Mouse (Mus musculus) thymus, postnatal 14 days (tissue): ENCODE data around the gene Cnot8.
"Not testable (repeated sequence)": the region's sequence is repeated elsewhere in the genome, so short reads cannot be mapped to it uniquely, and the experiment has no call there.

Experiments
- DNase-seq: peaks from one replicate; pipeline ENCODE4 v3.0.0; 2021

Gene Cnot8

DNA sequence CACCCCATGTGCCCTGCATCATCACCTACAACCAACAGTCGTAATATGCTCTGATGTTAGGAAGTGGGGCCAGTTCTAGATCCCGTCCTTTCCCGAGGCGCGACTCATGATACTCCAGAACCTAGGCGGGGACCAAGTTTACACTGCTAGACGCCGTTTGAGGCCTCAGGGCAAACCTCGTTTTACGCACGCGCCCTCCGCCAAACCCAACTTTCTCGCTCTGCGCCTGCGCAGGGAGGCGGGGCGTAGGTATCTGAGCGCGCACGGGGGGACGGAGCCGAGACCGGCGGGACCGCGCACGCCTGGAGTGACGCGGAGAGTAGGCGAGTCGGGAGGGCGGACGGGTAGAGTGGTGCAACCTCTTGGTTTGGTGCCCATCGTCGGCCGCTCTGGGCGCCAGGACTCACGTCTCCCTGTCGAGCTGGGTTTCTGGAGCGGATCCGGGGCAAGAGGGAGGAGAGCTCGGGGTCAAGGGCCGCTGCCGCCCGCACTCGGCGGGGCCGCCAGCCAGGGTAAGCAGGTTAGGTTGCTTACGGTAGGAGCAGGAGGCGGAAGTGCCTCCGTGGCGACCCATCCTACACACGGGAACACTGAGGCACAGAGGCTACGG, at the start of gene Cnot8:
TSS of gene Cnot8 (plus strand) at position 457 of the 610 bp plus-strand sequence.
- peak; percentile 99 for DNase-seq

DNA sequence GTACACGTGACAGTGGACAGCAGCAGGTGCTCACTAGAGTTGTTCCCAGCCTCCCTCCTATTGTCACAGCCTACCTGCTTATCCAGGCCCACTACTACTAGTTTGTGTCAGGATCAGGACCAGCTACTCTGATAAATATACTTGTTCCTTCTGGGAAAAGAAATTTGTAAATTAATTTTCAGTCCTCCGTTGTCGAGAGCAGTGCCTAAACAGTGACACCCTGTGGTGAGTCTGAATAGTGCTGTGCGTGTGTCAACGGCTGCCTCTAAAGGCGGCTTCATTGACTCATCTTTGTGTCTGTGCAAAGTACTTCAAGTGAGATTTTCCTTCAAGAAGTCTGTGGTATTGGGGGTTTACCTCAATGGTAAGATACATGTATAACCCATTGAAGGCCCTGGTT, 46.5 kb upstream of the Cnot8 start:
- peak; percentile 52 for DNase-seq

DNA sequence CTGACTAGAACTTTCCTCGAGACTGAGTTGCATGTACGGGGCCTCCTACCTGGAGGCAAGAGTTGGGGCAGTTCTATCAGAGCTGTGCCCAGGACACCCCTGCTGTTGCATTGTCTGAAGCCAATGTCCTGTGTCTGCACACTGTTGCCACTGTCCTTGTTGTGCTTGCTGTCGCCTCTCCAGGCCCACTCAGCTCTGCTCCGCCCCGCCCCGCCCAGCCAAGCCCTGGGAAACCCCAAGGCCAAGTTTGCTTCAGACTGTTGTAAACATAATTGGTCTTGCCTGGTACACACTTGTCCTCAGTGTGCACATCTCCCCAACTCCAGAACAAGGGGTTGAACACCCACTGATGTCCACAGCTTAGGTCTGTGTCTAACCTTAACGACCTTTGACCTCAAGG, 44.2 kb upstream of the Cnot8 start:
- DNase-seq, result not testable (repeated sequence)

DNA sequence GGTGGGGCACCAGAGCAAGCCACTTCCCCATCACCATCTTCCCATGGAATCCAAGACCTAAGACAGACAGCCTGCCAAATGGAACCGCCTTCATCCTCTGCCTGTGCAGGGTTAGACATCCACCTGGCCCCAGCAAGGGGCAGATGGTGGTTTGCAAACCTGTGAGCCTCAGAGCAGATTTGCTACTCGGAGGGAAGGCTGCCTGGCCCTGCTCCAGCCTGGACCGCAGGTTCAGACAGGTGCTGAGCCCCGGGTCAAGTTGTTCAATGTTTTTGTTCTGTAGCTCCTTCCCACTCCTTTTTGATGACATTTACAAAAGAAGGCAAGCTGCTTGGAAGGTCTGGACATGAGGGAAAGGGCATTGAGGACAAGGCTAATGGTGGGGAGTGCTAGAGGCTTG, 42.7 kb upstream of the Cnot8 start:
- not testable (repeated sequence) for DNase-seq

DNA sequence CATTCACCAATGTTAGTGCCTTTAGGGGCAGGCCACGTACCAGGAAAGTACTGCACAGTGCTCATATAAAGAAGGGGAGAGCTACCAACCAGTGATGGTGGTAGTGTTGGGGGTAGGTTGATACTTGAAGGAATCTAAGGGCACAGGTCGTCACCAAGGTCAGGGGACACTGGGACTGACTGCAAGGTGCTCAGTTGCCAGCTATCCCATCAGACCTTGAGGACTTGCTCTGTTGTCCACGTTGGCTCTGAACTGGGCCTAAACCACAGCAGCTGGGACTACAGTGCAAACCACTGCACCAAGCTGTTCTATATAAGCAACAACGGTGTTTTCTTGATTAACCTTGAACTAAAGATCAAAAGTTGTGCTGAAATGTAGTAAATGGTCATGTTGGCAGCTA, 41.4 kb upstream of the Cnot8 start:
- no peak for DNase-seq

DNA sequence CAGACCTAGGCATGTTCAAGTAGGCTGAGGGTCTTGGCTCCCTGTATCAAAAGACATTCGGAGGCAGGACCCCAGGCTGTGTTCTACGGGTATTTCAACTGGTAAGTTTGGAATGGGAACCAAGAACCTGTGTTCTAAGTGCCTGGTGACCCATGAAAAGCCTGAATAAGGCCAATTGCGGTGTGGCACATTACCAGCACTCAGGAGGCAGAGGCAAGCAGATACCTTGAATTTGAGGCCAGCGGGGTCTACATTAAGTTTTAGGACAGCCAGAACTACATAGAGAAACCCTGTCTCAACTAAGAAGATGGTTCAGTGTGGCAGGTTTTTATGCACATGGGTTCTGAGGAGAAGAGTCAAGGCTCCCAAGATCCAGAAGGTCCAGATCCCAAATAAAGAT, 38.9 kb upstream of the Cnot8 start:
- DNase-seq, result no peak

DNA sequence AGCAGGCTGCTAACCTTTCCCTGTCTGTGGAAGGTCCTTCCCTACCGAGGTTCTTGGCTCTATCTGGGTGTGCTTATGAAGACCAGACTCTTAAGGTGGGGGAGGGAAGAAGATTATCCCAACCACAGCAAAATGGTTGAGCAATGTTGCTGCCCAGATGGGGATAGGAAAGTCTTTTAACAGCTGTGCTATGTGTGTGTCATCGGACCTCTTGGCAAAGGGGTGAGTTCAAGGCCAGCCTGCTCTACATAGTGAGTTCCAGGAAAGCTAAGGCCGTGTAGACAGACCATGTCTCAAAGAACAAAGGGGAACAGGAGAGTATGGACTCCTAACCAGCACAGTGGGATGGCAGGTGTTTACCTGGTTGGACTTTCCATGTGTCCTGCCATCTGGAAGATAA, 31.0 kb upstream of the Cnot8 start:
- no peak for DNase-seq

DNA sequence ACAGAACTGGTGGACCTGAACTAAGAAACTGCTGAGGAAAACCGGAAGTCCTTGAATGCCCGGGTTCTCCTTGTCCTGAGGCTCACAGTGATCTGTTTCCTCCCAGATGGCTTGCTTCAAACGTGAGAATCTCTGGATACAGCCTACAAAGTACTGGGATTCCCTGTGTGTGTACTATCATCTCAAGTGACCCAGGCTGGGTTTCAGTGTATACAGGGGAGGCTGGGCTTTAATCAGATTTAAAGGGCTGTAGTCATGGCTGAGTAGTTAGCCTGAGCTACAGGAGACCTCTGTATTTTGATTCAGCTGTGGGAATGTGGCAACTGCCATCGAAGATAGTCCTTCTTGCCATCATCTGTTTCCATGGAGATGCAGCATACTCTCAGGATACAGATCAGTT, 26.7 kb upstream of the Cnot8 start:
- no peak for DNase-seq

DNA sequence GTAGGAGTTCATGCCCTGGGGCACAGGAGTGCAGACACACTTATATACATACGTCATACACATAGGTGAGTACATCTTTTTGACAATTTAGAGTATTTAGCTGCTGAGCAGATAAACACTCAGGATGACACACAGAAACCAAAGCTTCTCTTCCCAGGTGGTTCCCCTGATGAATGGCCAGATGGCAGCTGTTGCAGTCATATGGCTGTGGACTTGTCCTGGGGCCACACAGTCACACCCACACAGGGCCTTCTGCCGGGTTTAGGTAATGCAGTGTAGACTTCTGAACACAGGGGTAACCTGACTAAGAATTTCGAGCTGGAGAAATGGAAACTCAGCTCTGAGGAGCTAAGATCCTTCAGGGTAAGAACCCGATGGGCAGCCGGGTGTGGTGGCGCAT, 22.2 kb upstream of the Cnot8 start:
- no peak for DNase-seq

DNA sequence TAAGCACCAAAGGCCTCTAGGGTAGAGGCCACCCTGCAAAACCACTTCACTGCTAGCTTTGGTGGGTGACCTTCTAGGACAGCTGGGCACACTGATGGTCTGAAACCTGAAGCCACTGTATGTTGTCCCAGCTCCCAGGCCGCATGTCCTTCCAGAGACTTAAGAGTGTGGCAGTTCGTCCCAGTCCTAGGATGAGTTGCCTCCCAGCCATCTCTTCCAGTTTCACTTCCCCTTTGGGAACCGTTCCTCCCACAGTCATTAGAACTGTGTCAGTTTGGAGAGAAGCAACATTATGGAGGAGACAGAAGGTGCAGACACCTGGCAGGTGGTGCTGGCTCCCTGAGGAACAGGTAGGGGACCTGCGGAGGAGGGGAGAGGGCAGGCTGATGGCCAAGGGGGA, 11.4 kb upstream of the Cnot8 start:
- no peak for DNase-seq

DNA sequence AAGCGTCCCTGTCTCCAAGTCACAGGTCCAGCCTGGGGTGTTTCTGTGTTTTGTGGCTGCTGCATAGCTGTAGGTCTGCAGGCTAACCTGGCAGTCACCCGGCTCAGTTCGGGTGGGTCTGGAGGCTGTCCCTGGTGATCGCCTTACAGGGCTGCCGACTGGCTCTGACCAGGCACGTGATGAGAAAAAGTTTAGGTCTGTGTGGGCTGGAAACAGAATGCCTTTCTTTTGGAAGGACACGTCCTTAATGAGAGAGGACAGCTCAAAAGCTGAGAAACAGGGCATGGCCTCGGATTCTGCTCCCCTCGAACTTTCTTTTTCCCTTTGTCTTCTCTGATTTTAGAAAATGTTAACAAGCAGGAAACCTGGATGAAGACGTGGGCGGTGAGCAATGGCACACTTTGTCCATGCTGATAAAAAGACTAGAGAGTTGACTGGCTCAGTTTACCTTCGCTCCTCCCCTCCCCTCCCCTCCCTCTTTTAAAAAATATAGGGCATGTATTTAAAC, 10.9 kb upstream of the Cnot8 start, which contains the start of gene Gm12248:
TSS of gene Gm12248 (minus strand) at position 114 of the 508 bp plus-strand sequence.
- DNase-seq, result no peak

DNA sequence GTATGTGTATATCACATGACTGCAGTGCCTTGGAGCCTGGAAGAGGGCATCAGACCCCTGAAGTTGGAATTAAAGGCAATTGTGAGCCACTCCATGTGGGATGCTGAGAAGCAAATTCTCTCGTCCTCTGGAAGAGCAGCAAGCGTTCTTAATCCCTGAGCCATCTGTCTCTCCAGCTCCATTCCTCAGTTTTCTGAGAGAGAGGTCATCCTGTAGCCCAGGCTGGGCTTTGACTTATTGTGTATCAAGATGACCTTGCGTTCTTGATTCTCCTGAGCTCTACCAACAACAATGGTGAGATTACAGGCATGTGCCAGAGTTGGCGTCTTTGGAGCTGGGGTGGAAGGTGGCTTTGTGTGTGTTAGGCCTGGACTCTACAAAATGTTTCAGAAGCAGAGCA, 9.2 kb upstream of the Cnot8 start:
- DNase-seq, result no peak

DNA sequence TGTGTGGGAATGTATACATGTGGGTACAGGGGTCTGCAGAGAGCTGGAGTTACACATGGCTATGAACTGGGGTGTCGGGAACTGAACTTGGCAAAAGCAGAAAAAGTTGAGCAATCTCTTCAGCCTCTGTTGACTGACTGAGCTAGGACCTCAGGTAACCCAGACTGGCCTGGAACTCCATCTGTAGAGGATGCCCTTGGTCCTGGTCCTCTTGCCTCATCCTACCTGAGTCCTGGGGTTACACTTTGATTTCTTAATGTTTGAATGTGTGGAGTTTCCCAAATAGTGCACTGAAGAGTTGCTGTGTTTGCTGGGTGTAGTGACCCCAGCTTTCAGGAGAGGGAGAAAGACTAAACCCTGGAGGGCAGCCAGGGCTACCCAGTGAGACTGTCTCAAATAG, 8.4 kb upstream of the Cnot8 start:
- no peak for DNase-seq

DNA sequence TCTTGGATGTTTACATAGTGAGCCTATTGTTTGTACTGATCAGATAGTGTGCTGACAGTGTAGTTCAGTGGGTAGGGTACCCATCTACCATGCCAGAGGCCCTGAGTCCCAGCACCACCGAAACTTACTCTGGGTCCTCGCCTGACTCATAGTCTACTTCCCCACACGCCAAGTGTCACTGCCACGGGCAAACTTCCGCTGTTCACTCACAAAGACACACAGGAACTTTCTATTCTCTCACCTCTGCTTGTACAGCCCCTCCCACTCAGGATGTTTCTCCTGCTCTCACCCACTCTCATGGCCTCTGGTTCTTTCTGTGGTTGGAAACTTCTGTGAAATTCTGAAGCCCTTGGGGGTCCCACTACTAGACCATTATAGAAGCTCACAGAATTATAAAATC, 7.8 kb upstream of the Cnot8 start:
- DNase-seq, result peak; percentile 77

DNA sequence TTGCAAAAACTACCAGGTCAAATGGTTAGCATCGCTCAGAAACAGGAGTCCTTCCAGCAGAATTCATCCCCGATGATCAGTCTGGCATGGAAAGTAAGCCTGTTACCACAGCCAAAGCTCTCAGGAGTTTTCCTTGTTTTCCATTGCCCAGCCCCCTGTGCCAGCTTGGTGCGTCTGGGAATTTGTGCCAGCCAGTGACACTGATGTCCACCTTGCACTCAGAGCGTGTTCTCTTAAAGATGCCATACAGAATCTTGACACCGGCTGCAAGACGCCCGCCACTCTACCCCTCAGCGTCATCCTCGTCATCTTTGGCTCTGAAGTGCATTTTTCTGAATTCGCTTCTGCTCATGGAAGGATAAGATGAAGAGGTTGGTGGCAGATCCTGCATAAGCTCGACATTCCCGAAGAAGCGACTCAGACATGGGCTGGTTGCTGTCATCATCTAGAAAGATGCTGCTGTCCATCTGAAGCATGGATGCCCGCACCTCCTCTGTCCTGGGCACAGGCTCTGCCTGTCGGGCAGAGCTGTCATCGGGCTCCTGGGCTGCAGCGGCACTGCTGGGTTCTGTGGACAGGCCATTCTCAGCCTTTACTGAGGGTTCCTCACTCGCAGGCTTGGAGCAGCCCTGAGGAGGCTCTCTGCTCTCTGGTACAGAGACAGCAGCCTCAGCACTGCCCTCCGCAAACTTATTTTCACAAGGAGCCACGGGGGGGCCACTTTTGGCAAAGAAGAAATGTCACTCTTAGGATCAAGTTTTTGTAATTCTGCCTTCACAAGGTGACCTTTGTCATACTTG, 6.9 kb upstream of the Cnot8 start:
- DNase-seq, result peak; percentile 35

DNA sequence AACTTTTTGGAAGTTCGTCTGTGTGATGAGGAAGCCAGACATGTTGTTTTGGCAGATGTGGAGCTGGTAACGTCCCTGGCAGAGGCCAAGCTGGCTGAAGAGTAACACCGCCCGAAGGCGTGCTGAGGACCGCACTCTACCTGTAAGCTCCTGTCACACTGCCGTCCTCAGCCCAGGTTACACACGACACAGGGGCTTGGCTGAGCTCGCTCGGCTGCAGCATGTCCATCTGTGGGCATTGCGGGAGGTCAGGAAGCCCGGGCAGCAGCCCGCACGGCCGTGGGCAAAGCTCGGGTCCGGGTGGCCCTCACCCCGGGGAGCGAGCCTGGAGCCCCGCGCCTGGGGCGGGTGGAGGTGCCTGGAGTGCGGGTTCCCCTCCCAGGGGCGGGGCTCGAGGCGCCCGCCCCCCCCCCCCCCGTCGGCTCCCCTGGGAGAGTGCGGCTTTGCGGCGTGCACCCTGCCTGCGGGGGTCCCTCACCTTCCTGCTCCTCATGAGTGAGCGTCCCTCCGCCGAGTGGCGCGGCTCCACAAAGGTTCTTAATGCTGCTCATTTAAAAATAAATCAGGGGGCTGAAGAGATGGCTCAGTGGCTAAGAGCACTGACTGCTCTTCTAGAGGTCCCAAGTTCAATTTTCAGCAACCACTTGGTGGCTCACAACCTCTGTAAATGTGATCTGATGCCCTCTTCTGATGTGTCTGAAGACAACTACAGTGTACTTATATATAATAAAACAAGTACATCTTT, 6.2 kb upstream of the Cnot8 start:
- DNase-seq, result peak; percentile 57

DNA sequence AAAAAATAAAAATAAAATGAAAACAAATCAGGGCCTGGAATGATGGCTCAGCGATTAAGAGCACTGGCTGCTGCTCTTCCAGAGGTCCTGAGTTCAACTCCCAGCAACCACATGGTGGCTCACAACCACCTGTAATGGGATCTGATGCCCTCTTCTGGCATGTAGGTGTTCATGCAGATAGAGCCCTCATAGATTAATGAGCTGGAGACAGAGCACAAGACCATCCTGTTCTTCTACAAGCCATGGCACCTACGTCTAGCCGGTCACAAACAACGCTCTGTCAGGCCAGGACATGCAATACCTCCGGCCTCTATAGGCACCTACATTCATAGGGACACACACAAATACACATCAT, 5.6 kb upstream of the Cnot8 start:
- peak; percentile 48 for DNase-seq

DNA sequence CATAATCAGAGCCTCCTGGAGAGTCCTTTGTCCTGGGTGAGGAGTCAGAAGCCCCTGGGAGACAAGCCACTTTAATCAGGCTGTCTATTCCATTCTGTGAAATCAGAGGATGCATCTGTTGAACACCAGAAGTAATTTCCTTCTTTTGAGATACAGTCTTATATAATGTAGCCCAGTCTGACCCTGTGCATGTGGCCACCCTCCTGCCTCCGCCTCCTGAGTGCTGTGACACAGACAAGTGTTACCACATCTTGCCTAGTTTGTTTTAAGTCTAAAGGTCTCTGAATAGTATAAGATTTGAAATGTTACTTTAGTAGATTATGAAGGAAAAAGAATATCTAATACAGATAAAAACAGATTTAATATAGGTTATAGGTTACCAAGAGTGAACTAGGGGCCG, 3.9 kb upstream of the Cnot8 start:
- no peak for DNase-seq

DNA sequence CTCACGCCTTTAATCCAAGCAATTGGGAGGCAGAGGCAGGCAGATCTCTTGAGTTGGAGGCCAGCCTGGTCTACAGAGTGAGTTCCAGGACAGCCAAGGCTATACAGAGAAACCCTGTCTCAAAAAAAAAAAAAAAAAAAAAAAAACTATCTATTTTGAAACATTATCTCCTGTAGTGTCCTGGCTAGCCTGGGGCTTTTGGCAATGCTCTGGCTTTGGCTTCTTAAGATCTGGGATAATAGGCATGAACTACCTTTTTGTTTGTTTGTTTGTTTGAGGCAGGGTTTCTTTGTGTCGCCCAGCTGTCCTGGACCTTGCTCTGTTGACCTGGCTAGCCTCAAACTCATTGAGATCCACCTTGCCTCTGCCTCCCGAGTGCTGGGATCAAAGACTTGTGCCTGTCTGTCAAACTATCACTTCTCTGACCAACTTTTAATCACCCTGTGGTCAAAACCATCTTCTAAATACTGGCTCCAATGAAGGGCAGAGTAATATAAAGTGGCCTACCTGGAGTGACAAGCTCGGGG, 2.7 kb upstream of the Cnot8 start:
- no peak for DNase-seq

DNA sequence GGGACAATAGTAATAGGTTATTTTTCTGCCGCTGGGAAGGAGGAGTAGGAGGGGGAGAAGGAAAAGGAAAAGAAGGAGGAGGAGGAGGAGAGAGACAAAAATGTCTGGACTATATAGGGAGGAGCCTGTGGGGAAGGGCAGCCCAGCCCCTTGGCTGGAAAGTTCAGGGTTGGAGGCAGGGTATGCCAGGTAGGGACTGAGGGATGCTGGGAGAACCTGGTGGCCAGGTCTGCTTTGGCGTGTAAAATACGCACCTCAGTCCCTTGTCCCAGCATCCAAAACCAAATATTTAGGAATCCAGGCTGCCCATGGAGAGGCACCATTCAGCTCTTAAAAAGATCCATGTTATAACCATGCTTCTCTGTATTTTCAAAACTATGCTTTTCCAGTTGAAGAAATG, 1.8 kb upstream of the Cnot8 start:
- DNase-seq, result peak; percentile 49

DNA sequence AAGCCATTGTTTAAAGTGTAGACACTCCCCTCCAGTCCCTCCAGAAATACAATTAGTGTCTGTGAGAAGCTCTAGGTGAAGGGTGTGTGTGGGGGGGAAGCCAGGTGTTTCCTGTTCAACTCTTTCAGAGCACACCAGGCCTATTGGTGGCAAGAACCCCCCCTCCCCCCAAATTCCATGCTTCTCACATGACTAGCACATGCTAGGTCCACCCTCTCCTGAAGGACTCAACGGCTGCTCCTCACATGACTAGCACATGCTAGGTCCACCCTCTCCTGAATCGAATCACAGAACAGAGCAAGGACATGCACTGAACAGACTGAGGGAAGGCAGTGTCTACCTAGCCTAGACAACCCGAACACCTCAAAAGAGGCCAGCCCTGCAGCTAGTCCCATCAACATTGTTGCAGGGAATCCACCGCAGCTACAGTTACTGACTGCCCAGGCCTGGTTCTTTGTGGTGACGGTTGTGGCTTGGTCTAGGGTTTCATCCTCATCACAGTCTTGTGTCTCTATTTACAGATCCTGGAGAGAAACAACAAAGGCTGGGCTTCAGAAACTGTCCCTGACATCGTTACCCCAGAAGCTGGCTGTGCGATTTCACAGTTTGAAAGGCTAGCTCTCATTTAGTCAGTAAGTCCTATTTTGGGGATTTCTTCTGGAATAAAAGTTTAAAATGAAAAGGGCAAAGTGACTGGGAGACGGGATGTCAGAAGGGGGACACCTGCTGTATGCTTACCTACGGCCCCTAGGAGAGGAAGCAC, 1.2 kb upstream of the Cnot8 start:
- peak; percentile 86 for DNase-seq

DNA sequence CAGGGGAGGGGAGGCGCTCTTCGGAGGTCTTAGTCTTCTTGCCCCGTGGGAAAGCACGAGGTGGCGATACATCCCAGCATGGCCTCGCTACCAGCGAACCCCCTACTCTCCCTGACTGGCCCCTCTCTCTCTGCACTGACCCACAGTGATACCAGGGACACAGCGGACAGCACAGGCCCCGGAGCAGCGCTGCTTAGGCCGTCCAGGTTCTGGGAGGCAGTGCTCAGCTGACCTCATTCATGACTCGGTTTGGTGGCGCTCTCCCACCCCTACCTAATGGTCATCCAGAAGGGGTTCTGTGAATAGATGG, 654 bp upstream of the Cnot8 start:
- peak; percentile 78 for DNase-seq

DNA sequence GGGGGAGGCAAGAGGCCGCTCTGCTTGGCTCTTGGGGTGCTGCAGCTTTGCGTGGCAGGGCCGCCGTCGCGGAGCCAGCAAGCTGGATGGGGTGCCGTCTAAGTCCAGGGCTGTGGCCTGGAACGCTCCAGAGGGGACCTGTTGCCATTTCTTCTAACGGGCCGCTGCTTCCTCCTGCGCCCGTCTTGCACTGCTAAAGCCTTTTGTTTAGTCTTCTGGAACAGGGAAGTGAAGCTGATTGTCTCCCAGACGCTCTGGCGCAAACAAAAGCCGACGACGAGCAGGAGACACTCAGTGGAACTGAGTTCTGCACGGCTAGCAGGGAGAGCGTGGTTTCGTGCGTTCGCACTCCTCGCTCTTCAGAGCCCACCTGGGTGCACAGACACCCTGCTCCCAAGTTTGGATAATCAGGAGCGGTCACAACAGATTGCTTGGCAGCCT, 418 bp downstream of the Cnot8 start:
- DNase-seq, result peak; percentile 66
